In genomic region chr15:78153045-78153775, GRCm38 (mm10) we compare ENCODE assay signal across 16 mouse cellular contexts. TPM values are rescaled to one million over a fixed set of nuclear protein-coding genes. Genes with fewer than 3 reads are reported as not detected.
DNase-seq lines count a peak whose midpoint lies in the region; ATAC-seq and TF ChIP-seq lines count a peak whose summit lies in the region.
"Had no signal": no experiment of that assay in that cellular context is flagged by ENCODE, and none has a peak within 500 bp of the region (broad histone marks: within the 10 kb centered on the region; RNA-seq: fewer than 3 reads in every experiment).

No protein-coding gene starts in this region.

- peaks cover 13% of the 10 kb centered on the region for H3K4me1 ChIP-seq in hindbrain, embryonic 10.5 days (replicated peaks)
- H3K4me1 ChIP-seq in hindbrain, embryonic 14.5 days (replicated peaks; ENCODE audit: control insufficient read depth, insufficient read depth, low read length) = no peaks in the 10 kb centered on the region; the same call in 1 of the 2 replicates
- no peaks in the 10 kb centered on the region for H3K4me1 ChIP-seq in ES-E14 (ENCODE audit: control insufficient read depth in 2 of 2, insufficient read depth in 2 of 2, low read length in 2 of 2, poor library complexity in 1 of 2)
- no peaks in the 10 kb centered on the region for H3K4me1 ChIP-seq in limb, embryonic 12.5 days (replicated peaks)
- no peaks in the 10 kb centered on the region for H3K4me1 ChIP-seq in heart, embryonic 10.5 days

- intact Hi-C loops in heart, postnatal 14 days (cut with DNase I) = no loop called here

- DNase-seq in hindbrain, embryonic 10.5 days (ENCODE audit: low spot score) = no peak
- DNase-seq in hindbrain, embryonic 14.5 days (ENCODE audit: low spot score) = no peak
- DNase-seq in ES-E14 (ENCODE audit: low read depth, low spot score) = peak; percentile 11
- peak; percentile 2 for DNase-seq in hindlimb bud, embryonic 11.5 days (ENCODE audit: extremely low spot score, low read depth, low spot score)
- no peak for DNase-seq in layer of hippocampus, postnatal 14 days (ENCODE audit: low spot score in 2 of 2)
- DNase-seq in heart, embryonic 10.5 days (ENCODE audit: low spot score) = no peak
- no peak for DNase-seq in heart, postnatal 14 days
- DNase-seq: cerebellum, adult 9-11 months; heart, adult 11 months; heart, postnatal 4 days; liver; lung, postnatal 14 days; right cerebral cortex, postnatal 25 days had no signal

- 50% methylated on average over 11 of the region's 11 CpGs for WGBS in hindbrain, embryonic 10.5 days
- 46% methylated on average over 11 of the region's 11 CpGs for WGBS in hindbrain, embryonic 14.5 days
- 57% methylated on average over 11 of the region's 11 CpGs for WGBS in limb, embryonic 12.5 days
- 57% methylated on average over 11 of the region's 11 CpGs for WGBS in heart, embryonic 10.5 days

- in situ Hi-C loops in ES-E14 (cut with MboI; ENCODE audit: low sequenced_read_pairs in 2 of 2, unreplicated experiment in 2 of 2) = no loop called here

- H3K9me3 ChIP-seq in hindbrain, embryonic 10.5 days = no peaks in the 10 kb centered on the region
- no peaks in the 10 kb centered on the region for H3K9me3 ChIP-seq in hindbrain, embryonic 14.5 days (ENCODE audit: control insufficient read depth, low read length)
- H3K9me3 ChIP-seq in ES-E14 (ENCODE audit: control insufficient read depth, insufficient read depth, low read depth, low read length) = no peaks in the 10 kb centered on the region
- H3K9me3 ChIP-seq in limb, embryonic 12.5 days = no peaks in the 10 kb centered on the region
- no peaks in the 10 kb centered on the region for H3K9me3 ChIP-seq in heart, embryonic 10.5 days

- H3K27ac ChIP-seq in hindbrain, embryonic 10.5 days = 0 out of 2 replicates have a peak overlapping the region, but pooled peaks have one; percentile 23
- no peak overlapping the region for H3K27ac ChIP-seq in hindbrain, embryonic 14.5 days
- H3K27ac ChIP-seq in ES-E14 (ENCODE audit: insufficient read depth, low read depth, low read length, poor library complexity, severe bottlenecking) = no peak overlapping the region
- H3K27ac ChIP-seq in limb, embryonic 12.5 days = no peak overlapping the region
- H3K27ac ChIP-seq in heart, embryonic 10.5 days = no peak overlapping the region

- H3K4me3 ChIP-seq in hindbrain, embryonic 10.5 days = no peak overlapping the region
- H3K4me3 ChIP-seq in hindbrain, embryonic 14.5 days (replicated peaks; ENCODE audit: low read length) = no peak overlapping the region
- no peak overlapping the region for H3K4me3 ChIP-seq in ES-E14 (ENCODE audit: insufficient read depth in 1 of 2, low read depth in 1 of 2, low read length in 2 of 2, poor library complexity in 1 of 2, severe bottlenecking in 1 of 2)
- H3K4me3 ChIP-seq in limb, embryonic 12.5 days (replicated peaks) = no peak overlapping the region
- H3K4me3 ChIP-seq in heart, embryonic 10.5 days = no peak overlapping the region

- no peaks in the 10 kb centered on the region for H3K36me3 ChIP-seq in hindbrain, embryonic 10.5 days
- no peaks in the 10 kb centered on the region for H3K36me3 ChIP-seq in hindbrain, embryonic 14.5 days (replicated peaks; ENCODE audit: control insufficient read depth, insufficient read depth)
- H3K36me3 ChIP-seq in ES-E14 (ENCODE audit: control insufficient read depth, insufficient read depth, low read length, poor library complexity, severe bottlenecking) = no peaks in the 10 kb centered on the region
- H3K36me3 ChIP-seq in limb, embryonic 12.5 days = no peaks in the 10 kb centered on the region
- H3K36me3 ChIP-seq in heart, embryonic 10.5 days = no peaks in the 10 kb centered on the region

- no peaks in the 10 kb centered on the region for H3K27me3 ChIP-seq in hindbrain, embryonic 10.5 days (ENCODE audit: insufficient read depth, poor library complexity, severe bottlenecking)
- H3K27me3 ChIP-seq in hindbrain, embryonic 14.5 days (ENCODE audit: control insufficient read depth, insufficient read depth, low read length) = no peaks in the 10 kb centered on the region
- no peaks in the 10 kb centered on the region; the same call in 1 of the 2 replicates for H3K27me3 ChIP-seq in limb, embryonic 12.5 days
- 0 out of 2 replicates have a peak, but pooled peaks cover 5% of the 10 kb centered on the region for H3K27me3 ChIP-seq in heart, embryonic 10.5 days (ENCODE audit: insufficient read depth, poor library complexity, severe bottlenecking)

- ATAC-seq in hindbrain, embryonic 14.5 days (ENCODE audit: low FRiP score) = no peak
- ATAC-seq in limb, embryonic 12.5 days (ENCODE audit: insufficient number of reproducible peaks, insufficient read depth, low FRiP score, low TSS enrichment, low read depth) = no peak
- ATAC-seq: Patski had no signal

- H3K9ac ChIP-seq in hindbrain, embryonic 14.5 days = no peak overlapping the region
- H3K9ac ChIP-seq in ES-E14 (ENCODE audit: insufficient read depth, low read depth, low read length, poor library complexity, severe bottlenecking) = no peak overlapping the region
- H3K9ac ChIP-seq in limb, embryonic 12.5 days (replicated peaks) = 0 out of 2 replicates have a peak overlapping the region, but pooled peaks have one; percentile 2

- H3K4me2 ChIP-seq in hindbrain, embryonic 14.5 days (replicated peaks) = no peak overlapping the region
- H3K4me2 ChIP-seq in limb, embryonic 12.5 days = no peak overlapping the region

TF ChIP-seq in ES-E14, 5 proteins besides CTCF, POLR2A, EP300 and RAD21:
- TF ChIP-seq ZC3H11A (IDR thresholded peaks at IDR 0.05; ENCODE audit: borderline replicate concordance, low read depth, low read length) (no peak), CHD2 (IDR thresholded peaks at IDR 0.05; ENCODE audit: low read depth, low read length) (no peak), HCFC1 (IDR thresholded peaks at IDR 0.05; ENCODE audit: borderline replicate concordance, insufficient read depth, low read length) (no peak), MAFK (IDR thresholded peaks at IDR 0.05; ENCODE audit: insufficient read depth, low read depth, low read length) (no peak), ZNF384 (IDR thresholded peaks at IDR 0.05; ENCODE audit: low read depth, low read length) (no peak)

RNA-seq across cellular contexts. Expression of gene Ift27, which starts 20.7 kb away (rescaled TPM):
- 156 and 171 TPM in 2 replicates for polyA plus RNA-seq in hindbrain, embryonic 10.5 days (2016; fragmentation: Nextera tagmentation; extraction: Ambion mirVana)
- polyA plus RNA-seq in hindbrain, embryonic 14.5 days (2014; fragmentation: Nextera tagmentation; extraction: Ambion mirVana) = 105 and 108 TPM in 2 replicates
- 12.6 and 12.8 TPM in 2 replicates for total RNA-seq in ES-E14 (2012; rRNA removed)
- 93.9 and 98.1 TPM in 2 replicates for polyA plus RNA-seq in limb, embryonic 12.5 days (2016; fragmentation: Nextera tagmentation; extraction: Ambion mirVana)
- 10 to 100 TPM; 26.4 to 31.2 TPM for total RNA-seq in layer of hippocampus, postnatal 14 days (2021)
- 49.0 and 60.4 TPM in 2 replicates for polyA plus RNA-seq in heart, embryonic 10.5 days (2016; fragmentation: Nextera tagmentation; extraction: Ambion mirVana)
- 10 to 100 TPM; 11.3 to 12.8 TPM for total RNA-seq in heart, postnatal 14 days (2021)

RNA-seq across cellular contexts. Expression of gene Cacng2, which starts 33.4 kb away (rescaled TPM):
- 0.24 and 0.92 TPM in 2 replicates for polyA plus RNA-seq in hindbrain, embryonic 10.5 days (2016; fragmentation: Nextera tagmentation; extraction: Ambion mirVana)
- polyA plus RNA-seq in hindbrain, embryonic 14.5 days (2014; fragmentation: Nextera tagmentation; extraction: Ambion mirVana) = 14.7 and 15.4 TPM in 2 replicates
- not detected in 2 replicates for total RNA-seq in ES-E14 (2012; rRNA removed)
- not detected in 2 replicates for polyA plus RNA-seq in limb, embryonic 12.5 days (2016; fragmentation: Nextera tagmentation; extraction: Ambion mirVana)
- total RNA-seq in layer of hippocampus, postnatal 14 days (2021) = 10 to 100 TPM; 43.3 to 45.8 TPM
- polyA plus RNA-seq in heart, embryonic 10.5 days (2016; fragmentation: Nextera tagmentation; extraction: Ambion mirVana) = not detected in 2 replicates
- not detected for total RNA-seq in heart, postnatal 14 days (2021)
- total RNA-seq: heart, postnatal 4 days had no signal
- polyA plus RNA-seq: Patski had no signal

RNA-seq across cellular contexts. Expression of gene Pvalb, which starts 53.0 kb away (rescaled TPM):
- polyA plus RNA-seq in hindbrain, embryonic 10.5 days (2016; fragmentation: Nextera tagmentation; extraction: Ambion mirVana) = 0.39 and 0.52 TPM in 2 replicates
- 6.8 and 8.7 TPM in 2 replicates for polyA plus RNA-seq in hindbrain, embryonic 14.5 days (2014; fragmentation: Nextera tagmentation; extraction: Ambion mirVana)
- total RNA-seq in ES-E14 (2012; rRNA removed) = not detected in 2 replicates
- not detected in 2 replicates for polyA plus RNA-seq in limb, embryonic 12.5 days (2016; fragmentation: Nextera tagmentation; extraction: Ambion mirVana)
- total RNA-seq in layer of hippocampus, postnatal 14 days (2021) = 10 to 100 TPM; 34.6 to 34.9 TPM
- polyA plus RNA-seq in heart, embryonic 10.5 days (2016; fragmentation: Nextera tagmentation; extraction: Ambion mirVana) = 0.30 and 1.3 TPM in 2 replicates
- total RNA-seq in heart, postnatal 14 days (2021) = under 1 TPM in 1 of 2 experiments, not detected in 1; 0.29 TPM
- polyA plus RNA-seq: neural tube, embryonic 11.5 days; Patski had no signal

Comparison
In these comparisons a context has a peak if more than half of its experiments do, and no peak if none do; other contexts are left out.
1. DNase-seq: peak in ES-E14 (single experiment) and hindlimb bud, embryonic 11.5 days (single experiment); none in hindbrain, embryonic 10.5 days (single experiment), hindbrain, embryonic 14.5 days (single experiment), layer of hippocampus, postnatal 14 days (0 of 2), heart, embryonic 10.5 days (single experiment) and heart, postnatal 14 days (0 of 2).